Mouse (Mus musculus) kidney, postnatal 36 days (tissue): ENCODE measurements at regions not wholly inside any gene's neighbourhood (a gene's known extent, or its start where the extent isn't known, plus 50 kb on each side); places are given as distances from the start of the nearest gene placed in this dataset.

Experiments
- DNase-seq, 2 experiments: peaks; one replicate each; pipeline ENCODE4 v3.0.0; 2021 to 2022; ENCODE audit warnings: mixed read lengths in 2 of 2

DNA sequence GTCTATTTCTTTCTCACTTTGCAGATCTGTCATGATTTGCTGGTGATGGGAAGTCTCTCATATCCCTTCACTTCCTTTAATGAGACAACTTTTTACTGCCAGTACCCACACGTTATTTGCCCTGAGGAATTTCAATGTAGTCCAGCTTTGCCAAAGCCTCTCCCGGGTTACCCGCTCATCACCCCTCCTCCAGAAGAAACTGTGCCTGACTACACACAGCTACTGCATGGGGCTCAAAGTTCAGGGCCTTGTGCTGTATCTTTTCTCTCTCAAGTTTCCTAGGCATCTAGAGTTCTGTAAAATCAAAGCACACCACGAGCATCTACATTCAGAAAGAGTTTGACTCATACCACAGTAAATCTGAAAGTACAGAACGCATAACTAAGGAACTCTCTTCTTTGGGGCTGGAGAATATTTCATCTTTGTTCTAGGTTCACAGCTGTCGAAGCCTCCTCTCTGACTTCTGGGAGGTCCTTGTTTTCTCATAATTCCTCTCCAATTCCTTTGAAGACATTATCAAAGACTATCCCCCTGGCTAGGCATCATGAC lies 328.4 kb upstream of the Tmc3 start:
- peak; percentile 58 to 74 for DNase-seq

DNA sequence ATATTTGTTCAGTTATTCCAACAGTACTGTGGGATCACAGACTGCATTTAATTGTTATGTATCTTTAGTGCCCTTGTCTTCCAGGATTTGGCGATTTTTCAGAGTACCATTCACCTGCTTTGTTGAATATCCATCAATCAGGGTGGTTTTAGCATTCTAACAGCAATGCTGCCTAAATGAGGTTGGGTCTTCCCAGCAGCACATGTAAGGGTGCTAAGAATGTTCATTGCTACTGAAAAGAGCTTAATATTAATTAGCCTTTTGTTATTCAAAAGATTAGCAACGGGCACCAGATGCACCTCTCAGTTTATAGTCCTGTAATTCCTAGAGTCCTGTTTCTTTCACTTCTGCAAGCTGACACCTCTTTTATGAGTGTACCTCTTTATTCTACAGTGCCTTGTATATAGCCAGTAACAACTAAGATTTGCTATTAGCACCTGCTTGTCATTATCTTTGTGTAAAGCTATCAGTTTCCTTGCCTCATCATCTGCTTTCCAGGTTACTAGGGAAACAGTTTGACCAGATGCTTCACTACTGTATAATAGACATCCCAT lies 326.3 kb upstream of the Tmc3 start:
- no peak for DNase-seq

DNA sequence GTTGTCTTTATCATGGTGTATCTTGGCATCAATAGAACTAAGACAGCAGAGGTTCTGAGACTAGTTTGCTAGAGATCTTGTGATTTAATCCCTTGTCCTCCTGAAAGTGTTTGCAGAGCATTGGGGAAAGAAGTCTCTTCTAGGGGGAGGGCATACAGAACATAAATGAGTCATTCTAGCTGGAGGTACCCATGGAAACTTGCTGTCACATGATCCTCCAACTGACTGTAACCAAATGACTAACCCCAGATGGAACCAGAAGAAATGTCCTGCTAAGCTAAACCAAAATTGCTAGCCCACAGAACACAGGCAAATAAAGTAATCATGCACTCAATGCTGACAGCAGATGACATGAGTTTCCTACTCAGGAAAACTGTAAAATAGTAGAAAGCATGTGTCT lies 323.2 kb upstream of the Tmc3 start:
- no peak for DNase-seq

DNA sequence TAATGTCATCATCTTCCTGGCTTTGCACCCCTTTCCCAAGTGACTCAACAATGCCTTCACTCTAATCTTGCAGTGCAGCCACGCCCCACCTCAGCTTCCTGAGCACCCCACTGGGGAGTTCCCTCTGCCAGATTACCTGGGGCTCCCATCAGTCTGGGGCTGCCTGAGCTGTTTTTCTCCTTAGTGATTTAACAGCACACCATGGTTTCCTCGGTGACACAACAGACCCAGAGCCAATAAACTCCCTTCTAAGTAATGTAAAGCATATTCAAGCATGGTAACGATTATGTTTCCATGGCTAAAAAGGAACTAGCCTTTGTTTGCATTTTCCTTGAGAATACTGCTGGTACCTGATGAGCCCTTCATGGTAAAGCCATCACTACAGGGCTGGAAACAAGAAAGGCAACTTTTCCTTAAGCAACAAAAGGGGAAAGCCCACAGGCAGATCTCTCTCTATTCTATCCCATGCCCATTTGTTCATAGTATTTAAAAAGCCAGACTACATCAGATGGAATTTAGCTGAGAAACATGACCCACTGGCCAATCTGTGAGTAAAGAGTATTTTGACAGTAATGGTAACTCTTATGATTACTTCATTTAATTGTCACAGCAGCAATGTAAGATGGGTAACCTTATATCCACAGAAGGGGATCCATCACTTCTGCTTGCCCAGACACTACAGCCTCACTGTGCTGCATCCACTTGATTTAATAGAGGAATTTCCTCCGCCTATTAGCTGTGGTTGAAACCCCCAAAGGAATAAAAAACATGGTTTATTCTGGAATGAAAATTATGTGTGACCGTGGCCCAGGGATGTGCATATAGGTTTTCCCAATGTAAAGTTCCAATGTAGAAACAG lies 294.6 kb upstream of the Tmc3 start:
- no peak for DNase-seq

DNA sequence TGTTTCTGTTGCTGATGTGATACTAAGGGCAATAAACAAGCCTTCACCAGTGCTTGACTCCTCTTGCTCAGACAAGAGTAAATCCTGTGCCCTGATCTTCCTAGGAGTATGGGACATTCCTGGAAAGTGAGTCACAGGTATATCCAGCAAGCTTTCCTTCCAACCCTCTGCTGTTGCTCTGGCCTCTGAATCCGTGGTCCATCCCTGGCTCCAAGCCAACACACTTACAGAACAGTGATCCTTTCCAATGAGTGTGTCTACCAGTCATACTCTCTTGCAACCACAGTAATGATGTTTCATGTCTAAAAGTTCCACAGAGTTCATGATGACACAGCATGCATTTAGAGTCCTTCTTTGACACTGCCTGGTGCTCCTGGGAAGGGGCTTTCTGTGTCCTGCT lies 277.6 kb upstream of the Tmc3 start:
- no peak for DNase-seq

DNA sequence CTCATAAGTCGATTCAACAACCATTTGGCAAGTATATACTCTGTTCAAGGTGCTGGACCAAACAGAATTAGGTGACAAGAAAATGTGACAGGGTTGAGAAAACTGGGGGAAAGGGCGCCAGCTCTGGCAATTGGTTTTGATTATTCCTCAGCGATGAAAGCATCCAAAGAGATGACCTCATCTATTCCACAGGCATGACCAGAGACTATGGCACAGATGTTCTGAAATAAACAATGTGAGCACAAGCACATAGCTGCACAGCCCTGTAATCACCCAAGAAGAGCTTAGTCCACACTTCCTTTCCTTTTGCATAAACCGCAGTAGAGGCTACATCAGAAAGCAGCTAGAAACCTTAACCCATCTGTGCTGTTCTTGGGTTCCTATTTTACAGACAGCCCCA lies 272.6 kb upstream of the Tmc3 start:
- no peak for DNase-seq

DNA sequence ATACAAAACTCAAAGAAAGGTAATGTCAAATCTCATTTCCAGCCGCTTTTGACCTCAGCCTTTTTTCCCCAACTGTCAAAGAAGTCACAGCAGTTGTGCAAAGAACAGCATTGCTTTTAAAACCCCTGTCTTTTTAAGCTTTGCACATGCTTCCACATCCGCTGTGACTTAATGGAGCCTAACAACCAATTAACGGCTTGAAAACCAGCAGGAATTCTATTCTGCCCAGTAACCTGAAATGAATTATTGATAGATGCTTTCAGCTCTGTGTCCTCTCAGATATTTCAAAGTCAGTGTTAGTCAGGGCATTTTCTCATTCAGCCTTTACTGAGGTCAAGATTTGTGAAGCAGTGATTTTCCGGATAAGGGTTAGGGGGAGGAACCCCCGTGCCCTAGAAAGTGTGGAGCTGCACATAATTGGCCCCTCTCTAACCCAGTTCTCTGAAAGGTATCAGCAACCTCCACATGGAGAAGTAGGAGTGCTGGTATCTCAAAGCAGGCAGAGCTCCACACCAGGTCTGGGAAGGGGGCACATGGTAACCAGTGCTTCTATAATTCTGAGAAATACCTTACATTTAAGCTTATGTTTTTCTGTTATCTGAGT lies 254.8 kb upstream of the Tmc3 start:
- DNase-seq = no peak

DNA sequence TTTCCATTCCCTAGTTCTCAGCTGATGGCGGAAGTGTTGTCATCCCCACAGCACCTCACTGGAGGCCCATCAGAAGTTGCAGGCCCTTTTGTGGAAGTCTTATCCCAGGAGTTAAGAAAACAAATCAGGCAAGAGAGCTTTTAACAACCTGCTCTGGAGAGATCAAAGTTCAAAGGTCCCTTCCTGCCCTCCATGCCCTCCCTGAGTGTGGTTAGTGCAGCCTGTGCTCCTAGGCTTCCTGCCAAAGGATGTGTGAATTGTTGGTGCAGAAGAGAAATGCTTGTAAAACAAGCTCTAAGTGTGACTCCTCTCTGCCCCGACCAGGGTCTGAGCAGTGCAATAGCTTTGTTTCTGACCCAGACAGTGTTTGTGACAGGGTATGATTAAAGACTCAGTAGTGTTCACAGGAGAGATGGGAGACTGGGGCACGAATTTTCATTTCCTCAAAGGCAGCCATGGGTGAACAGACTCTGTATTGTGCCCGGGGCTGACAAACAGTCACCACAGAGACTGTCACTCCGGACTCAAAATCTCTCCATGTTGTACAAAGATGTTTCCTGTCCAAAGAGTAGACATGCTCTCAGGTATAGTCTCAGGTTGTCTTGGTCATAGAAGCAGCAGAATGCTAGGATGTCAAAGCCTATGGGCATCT lies 237.5 kb upstream of the Tmc3 start:
- peak; percentile 77 for DNase-seq

DNA sequence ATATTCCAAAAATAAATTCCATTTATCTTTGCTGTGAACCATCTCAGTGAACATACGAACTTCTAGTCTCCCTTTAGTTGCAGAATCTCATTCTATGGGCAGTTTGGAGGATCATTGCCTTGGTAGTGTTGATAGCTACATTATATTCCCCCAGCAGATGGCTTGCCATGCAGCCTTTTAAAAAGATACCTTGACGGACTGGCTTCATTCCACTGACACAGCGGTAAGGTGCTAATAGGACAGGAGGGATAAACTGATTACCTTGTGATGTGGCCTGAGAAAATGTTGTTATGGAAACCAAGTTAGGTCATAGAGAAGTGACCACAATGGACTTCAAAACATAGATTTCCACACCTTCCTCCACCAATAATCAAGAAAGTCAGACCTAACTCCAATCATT lies 215.5 kb upstream of the Tmc3 start:
- no peak for DNase-seq

DNA sequence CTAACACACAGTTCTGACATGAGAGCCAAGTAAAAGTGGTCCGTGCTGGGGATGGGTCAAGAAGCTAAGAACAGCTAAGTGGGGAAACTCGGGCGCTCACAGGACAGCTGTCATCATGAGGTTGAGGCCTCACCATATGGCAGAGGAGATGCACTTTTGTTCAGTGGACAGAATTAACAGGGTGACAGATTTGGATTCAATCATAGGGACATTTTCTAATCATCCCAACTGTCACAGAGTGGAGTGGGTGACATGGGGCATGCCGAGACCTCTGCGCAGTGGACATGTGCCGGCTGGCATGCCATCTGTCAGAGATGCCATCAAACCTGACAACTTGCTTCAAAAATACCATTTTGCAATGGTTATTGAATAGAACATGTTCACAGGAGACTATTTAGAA lies 215.1 kb upstream of the Tmc3 start:
- DNase-seq = no peak

DNA sequence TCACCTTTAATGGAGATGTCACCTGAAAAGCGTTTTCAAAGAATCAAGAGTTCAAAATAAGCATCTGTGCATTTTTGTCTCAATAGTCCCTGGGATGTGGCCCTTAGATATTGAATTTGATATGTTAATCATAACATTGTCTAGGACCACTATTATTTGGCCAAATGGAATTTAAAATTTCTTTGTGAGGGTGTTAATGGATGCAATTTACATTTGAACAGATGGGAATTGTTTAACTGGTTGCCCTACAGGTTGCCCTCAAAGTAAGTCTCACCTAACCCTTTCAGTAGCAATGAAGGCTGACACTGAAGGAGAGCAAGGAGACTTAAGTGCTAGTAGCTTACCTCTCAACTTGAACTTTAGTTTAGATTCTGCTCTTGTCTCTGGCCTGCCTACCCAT lies 207.9 kb upstream of the Tmc3 start:
- DNase-seq = no peak

DNA sequence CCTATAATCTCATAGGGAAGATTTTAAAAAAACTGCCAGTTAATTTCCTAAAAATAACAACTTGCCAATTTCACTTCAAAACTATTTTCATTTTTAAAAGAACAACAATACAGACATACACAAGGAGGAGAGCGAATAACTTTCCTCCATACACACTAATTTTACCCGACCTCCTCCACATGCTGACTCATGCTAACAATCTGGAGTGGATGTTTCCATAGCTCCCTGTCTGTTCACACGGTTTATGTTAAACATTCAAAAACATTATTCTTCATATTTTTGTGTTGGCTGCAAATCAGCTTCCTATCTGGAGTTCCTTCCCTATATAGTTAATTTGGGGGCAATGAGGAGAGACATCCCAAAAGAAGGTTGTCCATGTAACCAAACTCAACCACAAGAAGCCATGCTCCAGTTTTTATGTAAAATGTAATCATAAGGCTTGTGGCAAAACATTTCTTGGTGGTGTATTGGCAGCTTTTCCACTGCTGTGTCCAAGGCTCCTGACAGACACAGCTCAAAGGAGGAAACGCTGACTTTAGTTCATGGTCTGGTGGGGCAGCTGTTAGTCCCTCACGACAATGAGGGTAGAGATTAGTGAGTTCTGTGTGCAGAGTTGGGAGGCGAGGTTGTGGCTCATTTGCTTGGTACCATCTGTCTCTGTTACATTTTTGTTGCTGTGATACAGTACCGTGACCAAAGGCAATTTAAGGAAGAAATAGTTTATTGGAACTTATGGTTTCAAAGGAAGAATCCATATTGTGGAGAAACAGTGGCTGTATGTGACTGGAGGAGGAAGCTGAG lies 203.1 kb upstream of the Tmc3 start:
- DNase-seq = no peak

DNA sequence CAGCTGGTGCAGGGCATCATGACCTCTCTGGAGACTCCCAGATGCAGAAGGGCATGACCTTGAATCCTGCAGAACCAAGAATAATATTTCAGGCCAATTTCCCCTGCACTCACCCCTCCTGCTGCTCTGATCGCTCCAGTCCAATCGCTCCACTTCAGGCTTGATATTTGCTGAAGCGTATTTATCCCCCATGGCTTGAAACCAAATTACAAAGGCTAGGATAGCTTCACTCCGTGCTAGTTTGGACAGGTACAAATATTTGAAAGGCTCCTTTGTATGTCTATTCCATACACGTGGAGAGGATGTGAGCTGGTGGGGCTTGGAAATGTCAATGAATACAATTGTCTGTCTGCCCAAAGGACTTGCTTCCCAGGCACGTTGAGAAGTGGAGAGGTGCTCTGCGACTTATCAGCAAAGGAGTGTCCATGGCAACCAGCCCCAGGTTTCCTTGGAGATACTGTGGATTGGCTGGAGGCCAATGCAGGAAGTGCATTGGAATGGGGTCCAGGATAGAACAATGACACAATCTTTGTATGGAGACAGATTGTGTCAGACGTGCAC lies 201.8 kb upstream of the Tmc3 start:
- no peak for DNase-seq

DNA sequence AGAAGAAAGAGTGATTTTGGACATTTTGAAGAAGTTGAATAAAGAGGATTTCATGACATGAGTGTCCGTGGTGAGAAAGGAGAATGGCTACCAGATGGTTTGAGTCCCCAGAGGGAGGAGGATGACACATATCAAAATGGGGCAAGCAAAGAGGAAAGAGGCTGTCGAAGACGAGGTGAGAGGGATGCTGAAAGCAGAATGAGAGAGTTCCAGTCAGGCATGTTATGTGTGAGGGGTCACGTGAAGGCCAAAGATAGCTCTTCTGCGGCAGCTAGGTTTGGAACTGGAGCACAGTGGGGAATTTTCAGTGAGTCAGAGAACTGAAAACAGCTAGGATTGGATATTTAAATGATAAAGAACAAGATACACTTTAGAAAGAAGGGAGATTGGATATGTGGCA lies 193.3 kb upstream of the Tmc3 start:
- no peak for DNase-seq

DNA sequence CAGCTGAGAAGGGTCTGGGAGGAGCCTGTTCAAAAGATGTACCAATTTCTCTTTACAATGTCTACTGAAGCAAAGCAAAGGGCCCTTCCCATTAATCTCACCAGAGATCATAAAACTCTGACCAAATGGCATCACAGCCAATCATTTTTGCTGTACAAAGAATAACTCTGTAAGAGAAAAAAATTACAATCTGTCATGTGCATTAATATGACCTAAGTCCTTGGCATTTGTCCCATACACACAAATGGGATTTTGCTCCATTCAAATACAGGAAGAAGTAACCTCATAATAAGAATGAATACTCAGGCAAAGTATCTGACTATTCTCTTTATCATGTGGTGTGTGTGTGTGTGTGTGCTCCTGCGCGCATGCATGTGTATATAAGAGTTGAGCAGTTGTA lies 192.5 kb upstream of the Tmc3 start:
- no peak for DNase-seq

DNA sequence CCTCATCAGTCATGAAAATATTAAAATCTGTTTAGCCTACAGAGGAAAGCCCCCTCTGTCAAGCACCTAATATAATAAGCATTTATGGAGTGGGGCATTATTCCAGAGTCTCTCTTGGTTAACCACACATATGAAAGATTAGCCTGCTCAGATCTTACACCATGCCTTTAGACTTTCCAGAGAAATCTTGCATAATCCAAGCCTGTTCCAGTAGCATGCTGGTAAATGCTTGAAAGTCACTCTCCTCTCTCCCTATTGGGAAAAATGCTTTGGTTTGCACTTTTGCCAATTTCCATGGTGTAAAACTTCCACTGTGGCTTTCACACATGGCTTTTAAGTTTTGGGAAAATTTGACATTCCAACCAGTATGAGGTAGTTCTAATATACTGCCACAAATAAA lies 192.1 kb upstream of the Tmc3 start:
- no peak for DNase-seq

DNA sequence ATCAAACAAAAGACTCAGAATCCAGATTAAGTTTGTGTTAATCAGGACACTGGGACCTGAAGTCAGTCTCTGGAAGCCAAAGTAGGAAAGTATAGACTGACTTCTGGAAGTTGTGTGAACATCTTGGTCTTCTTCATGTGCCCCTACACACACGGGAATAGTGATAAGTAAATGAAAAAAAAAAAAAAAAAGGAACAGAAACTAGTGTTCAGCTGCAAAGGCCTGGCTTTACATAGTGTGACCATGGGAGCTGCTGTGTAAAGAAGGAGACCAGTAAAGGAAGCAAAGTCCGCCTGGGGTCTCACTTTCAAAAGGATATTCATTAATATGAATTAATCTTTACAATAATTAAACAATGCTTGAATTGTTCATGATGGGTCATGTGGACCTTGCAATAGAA lies 190.6 kb upstream of the Tmc3 start:
- DNase-seq = no peak

DNA sequence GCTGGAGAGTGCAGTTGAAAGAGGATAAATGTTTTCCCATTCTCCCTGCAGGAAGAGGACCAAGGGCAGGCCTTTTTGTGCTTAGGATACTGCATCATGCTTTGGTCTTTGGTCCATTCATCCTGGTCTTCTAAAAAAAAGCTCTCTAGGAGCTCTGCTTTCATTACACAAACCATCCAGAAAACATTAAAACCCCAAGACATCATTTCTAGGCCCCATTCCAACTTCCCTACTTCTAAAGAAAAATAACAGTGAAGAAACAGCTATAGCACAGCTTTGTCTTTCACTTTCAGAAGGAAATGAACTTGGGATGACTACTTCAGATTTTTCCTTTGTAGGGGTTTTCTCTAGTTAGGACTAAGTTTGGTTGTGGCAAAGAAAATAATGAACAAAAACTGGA lies 185.1 kb upstream of the Tmc3 start:
- no peak for DNase-seq

DNA sequence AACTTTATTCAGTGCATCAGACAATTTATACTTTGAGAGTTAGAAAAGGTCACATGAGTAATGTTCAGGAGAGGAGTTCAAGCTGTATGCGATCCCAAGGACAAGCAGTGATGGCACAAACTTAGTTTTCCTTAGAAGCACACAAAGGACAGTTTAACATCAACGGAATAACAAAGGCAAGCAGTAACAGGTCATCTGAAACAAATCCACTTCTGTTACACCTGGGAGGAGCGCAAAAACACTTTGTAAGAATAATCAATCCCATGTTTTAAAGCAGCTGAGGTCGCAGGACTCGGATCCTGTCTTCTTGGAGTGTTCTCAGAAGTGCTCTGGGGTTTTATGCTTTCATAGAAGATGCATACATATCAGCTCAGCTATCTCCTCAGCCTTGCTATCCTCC lies 183.7 kb upstream of the Tmc3 start:
- DNase-seq = no peak

DNA sequence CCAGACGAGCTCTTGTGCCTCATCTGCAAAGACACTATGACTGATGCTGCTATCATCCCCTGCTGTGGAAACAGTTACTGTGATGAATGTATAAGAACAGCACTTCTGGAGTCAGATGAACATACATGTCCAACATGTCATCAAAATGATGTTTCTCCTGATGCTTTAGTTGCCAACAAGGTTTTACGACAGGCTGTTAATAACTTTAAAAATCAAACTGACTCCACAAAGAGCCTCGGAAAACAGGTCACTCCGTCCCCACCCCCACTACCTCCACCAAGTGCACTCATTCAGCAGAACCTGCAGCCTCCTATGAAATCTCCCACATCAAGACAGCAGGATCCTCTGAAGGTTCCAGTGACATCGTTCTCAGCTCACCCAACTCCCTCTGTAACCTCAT lies 172.0 kb upstream of the Tmc3 start:
- peak in 1 of 2 experiments; percentile 2 for DNase-seq

DNA sequence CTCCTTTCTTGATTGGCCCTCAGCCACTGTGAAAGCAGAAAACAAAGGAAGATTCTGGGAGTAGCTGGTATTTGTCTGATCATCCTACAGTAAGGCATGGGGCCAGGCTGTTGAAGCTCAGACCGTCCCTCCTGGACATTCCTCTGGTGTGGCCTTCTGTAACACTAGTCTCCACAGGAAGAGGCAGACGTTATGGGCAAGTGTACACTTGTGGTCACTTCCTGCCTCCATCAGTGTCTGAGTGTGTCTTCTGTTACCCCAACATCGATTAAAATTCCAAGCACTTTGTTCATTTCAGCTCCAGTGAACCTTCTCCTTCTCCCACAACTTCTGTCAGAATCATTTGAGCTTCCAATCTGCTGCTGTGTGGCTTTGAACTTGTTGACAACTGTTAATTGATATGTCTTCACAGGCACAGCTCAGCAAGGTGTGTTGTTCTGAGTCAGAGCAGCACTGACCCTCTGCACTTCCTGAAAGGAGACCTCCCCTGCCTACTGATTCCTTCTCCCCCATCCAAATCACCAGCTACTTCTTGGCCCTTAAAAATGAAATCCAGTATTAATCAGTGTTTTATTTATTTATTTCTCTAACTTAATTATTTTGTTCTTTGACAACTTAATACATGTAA lies 154.7 kb upstream of the Tmc3 start:
- DNase-seq = no peak

DNA sequence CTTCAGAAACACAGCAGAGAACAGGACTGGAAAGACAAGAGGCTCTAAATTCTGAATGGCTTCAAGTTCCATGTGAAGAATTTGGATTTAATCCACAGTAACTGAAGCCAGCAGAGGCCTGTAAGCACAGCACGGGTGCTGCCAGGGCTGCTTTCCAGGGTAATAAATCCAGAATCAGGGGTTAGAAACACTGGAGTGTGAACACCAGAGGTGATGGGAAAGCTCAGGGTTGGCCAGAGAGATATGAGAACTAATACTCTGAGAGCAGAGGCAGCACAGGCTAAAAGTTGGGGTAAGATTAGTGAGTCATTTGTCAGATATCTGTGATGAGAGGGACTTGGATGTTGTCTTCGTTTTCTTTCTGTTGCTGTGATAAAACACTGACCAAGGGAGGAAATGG lies 153.6 kb upstream of the Tmc3 start:
- peak; percentile 40 to 54 for DNase-seq
